Mouse (Mus musculus) adrenal gland, adult (tissue): ENCODE results near the gene Rarres2.
A peak's percentile ranks its signal among the peaks of the same experiment; 100 is the strongest.

Experiments
- DNase-seq, 2 experiments: peaks; one replicate each; pipeline ENCODE4 v3.0.0; 2022 to 2023; ENCODE audit warnings: low spot score in 1 of 2; ENCODE audit not compliant: inconsistent age in 2 of 2

Rarres2 gene

DNA sequence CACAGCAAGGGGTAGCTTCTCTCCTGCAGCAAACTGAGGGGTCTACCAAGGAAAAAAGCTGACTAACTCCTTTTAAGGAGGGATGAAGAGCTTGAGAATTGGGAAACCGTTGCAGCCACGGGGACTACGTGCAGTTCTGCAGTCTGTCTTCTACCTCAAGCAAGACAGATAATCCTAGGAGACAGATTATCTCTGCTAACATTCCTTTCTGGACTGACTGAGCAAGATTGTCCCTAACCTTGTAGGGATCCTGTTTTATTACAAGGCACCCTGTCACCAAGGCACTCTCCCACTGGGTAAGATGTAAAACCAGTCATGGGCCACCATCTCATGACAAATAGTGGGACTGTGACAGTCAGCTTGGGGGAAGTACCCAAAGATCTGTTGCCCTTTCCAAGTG, 8.7 kb upstream of the Rarres2 start:
- no peak for DNase-seq

DNA sequence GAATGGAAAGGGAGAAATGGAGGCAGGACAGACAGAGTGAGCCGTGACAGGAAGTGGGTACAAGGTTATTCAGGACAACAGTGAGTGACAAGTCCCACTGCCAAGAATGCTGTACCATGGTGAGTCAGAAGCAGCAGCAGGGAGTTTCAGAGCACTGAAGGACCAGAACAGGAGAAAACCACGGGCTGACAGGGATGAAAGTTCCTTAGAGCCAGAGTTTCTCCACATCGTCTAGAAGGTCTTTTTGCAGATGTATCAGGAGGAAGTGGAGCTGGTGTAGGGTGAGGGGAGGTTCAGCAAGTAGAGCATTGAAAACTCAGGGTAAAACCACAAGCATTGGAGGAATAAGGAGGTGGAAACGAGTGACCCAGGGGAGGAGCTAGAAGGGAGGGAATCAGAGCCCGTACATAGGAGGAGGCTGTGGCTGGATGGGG, 6.6 kb upstream of the Rarres2 start:
- DNase-seq: peak; percentile 66 to 85

- DNase-seq: peak; percentile 34 to 82
Observed at GRCm38 (mm10) chr6:48578736-48579135, 6.1 kb upstream of the Rarres2 start.

- no peak for DNase-seq
Observed at GRCm38 (mm10) chr6:48573981-48574380, 1.4 kb upstream of the Rarres2 start.

- DNase-seq: peak in 1 of 2 experiments; percentile 62
Observed at GRCm38 (mm10) chr6:48573280-48573679, 691 bp upstream of the Rarres2 start.

- no peak for DNase-seq
Observed at GRCm38 (mm10) chr6:48572014-48572413, 575 bp downstream of the Rarres2 start.

DNA sequence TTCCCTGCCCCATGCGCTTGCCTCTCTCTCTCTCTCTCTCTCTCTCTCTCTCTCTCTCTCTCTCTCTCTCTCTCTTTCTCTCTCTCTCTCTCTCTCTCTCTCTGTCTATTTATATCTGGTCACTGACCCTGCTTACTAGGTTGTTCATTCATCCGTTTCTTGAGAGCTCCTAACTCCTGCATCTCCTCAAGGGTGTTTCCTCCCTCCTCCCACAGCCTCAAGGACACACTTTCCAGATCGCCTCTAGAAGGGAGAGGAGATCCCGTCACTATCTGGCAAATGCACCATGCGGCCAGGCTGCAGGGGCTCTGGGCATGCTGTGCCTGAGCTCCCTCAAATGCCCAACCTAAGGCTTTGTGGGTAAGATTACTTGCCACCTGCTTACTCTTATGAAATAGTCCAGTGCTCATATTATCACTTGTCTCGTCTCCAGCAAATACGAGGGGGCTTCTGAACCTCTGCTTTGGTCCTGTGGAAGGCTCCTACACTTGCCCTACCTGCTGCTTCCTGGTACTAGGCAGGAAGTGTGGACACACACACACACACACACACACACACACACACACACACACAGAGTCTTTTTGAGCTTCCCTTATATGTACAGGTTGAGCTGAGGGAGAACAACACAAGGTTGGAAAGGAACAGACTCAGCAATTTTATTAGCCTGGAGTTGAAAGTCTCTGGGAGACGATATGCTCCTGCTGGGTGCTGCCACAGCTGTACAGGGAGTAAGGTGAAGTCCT, 3.4 kb downstream of the Rarres2 start:
- peak in 1 of 2 experiments; percentile 63 for DNase-seq

GRCm38 (mm10) chr6:48568036-48568984, 4.3 kb downstream of the Rarres2 start:
- peak; percentile 76 to 89 for DNase-seq

DNA sequence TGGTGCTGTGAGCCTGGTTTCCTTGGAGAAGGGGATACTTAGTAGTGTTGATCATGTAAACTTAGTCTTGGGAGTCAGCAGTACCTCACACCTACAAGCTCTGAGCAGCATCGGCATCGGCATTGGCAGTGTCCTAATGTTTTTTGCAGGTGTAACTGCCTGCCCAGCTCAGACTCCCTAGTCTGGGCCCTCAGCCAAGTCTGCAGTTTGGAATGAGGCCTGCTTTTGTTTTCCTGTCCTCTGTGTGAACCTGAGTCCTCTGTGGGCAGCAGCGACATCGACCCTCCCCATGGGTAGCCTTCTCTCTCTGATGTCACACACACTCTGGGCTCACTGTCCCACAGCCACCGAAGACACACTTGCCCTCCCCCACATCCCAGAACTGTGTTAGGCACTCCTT, 6.3 kb downstream of the Rarres2 start:
- peak; percentile 58 to 77 for DNase-seq

DNA sequence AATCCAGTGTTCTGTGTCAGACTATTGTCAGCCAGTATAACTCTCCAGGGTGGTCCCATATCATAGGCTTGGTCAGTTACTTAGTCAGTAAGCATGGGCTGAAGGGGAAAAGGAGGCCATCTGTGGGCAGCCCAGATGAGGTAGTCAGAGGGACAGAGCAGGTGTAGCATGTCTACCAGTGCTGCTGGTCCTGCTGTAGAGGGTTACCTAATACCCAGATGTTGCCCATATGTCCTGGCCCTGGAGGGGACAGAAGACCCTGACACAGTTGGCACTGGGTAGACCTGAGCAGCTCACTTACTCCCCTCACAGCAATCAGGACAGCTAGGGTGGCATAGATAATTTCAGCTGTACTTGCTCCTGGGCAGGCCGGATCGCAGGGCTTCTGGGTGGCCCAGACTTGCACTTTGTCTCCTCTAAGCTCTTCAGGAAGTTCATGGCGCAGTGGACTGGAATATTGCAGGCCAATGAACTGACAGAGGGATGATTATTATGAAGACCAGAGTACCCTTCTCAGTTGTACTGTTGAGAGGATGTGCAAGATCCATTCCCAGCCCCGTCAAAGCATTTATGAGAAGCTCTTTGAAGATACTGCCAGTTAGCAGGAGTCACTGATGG, 6.8 kb downstream of the Rarres2 start:
- no peak for DNase-seq

GRCm38 (mm10) chr6:48555956-48556355, 16.6 kb downstream of the Rarres2 start:
- peak; percentile 18 to 41 for DNase-seq

- peak; percentile 65 to 71 for DNase-seq
Observed at GRCm38 (mm10) chr6:48555104-48555890, 17.3 kb downstream of the Rarres2 start.

DNA sequence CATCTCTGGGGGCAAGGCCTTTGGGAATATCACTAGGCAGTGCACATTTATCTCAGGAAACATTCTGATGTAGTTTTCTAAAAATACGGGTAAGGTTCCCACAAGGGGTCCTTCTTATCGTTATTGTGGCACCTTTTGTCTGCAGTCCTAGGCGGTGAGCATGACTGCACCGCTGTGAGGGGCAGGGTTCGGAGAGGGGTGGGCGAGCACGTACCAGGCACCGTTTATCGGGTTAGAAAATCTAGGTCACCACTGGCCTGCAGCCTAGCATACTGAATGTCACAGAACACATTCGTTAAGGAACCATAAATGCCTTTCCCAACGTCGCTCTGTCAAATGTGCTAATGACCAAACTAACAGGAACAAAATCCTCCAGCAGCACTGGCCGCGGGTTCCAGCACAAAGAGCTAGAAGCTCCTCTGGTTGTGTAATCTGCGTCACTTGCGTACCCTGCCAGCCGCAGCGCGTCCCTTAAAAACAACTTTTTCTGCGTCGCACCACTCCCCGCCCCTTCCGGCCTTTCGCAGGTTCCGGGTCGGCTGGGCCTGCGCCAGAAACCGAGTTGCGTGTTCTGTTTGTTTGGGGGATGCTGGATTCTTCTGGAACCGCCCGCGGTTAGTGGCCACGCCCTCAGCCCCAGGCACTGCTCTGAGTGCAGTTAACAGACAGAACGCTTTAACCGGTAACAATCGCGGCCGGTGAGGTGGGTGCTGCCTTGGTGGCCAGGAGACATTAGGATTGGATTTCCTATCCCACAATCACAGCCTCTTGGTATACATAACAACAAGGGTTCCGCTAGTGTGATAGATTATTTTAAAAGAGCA, 18.1 kb downstream of the Rarres2 start, which contains the start of gene Lrrc61:
Lrrc61 (plus strand) TSS at position 517 of the 824 bp plus-strand sequence.
- DNase-seq: peak; percentile 98 to 99

DNA sequence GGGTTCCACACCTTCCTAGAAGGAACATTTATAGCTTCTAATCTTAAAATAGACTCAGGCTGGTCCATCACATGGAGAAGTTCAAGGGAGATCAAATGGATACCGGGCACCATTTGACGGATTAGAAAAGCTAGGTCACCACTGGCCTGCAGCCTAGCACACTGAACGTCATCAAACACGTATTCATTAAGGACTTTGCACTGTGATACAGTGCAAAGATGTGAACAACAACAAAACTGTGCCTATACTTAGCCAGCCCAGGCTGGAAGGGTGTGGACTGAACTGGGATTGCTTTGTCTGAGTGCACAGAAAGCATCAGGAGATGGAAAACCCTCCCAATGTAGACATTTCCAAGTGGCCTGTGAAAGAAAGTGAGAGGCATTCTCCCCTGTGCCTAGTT, 18.8 kb downstream of the Rarres2 start:
- DNase-seq: peak in 1 of 2 experiments; percentile 34

DNA sequence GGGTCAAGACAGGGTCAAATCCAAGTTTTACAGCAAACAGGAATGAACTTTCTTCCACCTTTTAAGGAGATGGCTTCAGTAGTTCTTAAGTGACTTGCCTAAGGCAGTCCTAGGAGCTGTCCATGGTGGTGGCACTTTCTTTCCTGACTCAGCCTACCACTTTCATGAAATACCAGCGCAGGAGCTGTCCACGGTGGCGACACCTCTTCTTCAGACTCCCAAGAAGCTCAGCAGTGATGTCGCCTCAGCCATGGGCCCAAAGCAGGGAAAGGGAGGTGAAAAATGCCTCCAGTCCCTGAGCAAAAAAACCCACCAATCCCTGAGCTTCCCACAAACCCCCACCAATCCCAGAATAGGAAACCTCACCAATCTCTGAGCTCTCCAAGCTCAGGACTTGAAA, 19.7 kb downstream of the Rarres2 start:
- peak; percentile 30 to 70 for DNase-seq

GRCm38 (mm10) chr6:48548314-48548713, 24.3 kb downstream of the Rarres2 start:
- no peak for DNase-seq

- DNase-seq: peak; percentile 6 to 45
Observed at GRCm38 (mm10) chr6:48546858-48547257, 25.7 kb downstream of the Rarres2 start.

GRCm38 (mm10) chr6:48546271-48546670, 26.3 kb downstream of the Rarres2 start:
- DNase-seq: peak; percentile 9 to 78

- no peak for DNase-seq
Observed at GRCm38 (mm10) chr6:48545251-48545650, 27.3 kb downstream of the Rarres2 start.

- DNase-seq: no peak
Observed at GRCm38 (mm10) chr6:48542631-48543030, 30.0 kb downstream of the Rarres2 start.
